Mouse (Mus musculus): ENCODE data around the gene Angptl8.

- TF ChIP-seq GATA1 (IDR thresholded peaks at IDR 0.05; ENCODE audit: borderline replicate concordance, low read length) (no peak), FLI1 (IDR thresholded peaks at IDR 0.05; ENCODE audit: low read length) (no peak)
These were observed 36.9 kb downstream of the Angptl8 start for GRCm38 (mm10) chr9:21872204-21872603.

Measured in megakaryocyte, embryonic 14.5 days (primary cell).